Mouse (Mus musculus): ENCODE measurements around the gene Eif4enif1.
"Not testable (repeated sequence)": the region's sequence is repeated elsewhere in the genome, so short reads cannot be mapped to it uniquely, and the experiment has no call there.

DNA sequence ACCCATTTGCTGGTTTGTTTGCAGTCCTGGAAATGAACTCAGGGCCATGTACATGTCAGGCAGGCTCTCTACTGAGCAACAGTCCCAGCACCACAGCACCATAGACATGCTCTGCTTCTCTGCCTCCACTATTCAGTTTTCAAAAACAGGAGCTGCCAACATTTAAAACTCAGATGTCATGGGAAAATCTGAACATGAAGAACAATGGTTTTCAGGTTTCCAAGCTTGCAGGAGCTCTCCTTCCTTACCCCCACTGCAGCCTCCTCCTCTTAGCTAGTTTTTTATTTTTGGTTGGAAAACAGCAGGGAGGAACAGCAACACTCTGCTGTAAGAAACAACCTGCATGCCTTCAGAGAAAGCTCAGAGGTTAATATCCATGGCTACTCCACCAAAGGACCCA is 35.9 kb upstream of the Eif4enif1 start:
- TF ChIP-seq CTCF (conservative IDR thresholded peaks at IDR 0.05; ENCODE audit: low read length); NANOG (IDR thresholded peaks at IDR 0.05; ENCODE audit: borderline replicate concordance, low read length); POU5F1 (IDR thresholded peaks at IDR 0.05; ENCODE audit: borderline replicate concordance, low read length): not testable (repeated sequence)

Measured in E14TG2a.4 (cell line).